Mouse (Mus musculus): ENCODE results near the gene Pvr. TPM values are rescaled to one million over a fixed set of nuclear protein-coding genes. Genes with fewer than 3 reads are reported as not detected.
"Not testable (repeated sequence)": the region's sequence is repeated elsewhere in the genome, so short reads cannot be mapped to it uniquely, and the experiment has no call there.

The Pvr gene
- total RNA-seq, 2 experiments from 2014 or later: 4.6 to 7.7 TPM

GRCm38 (mm10) chr7:19935961-19936360 lies 15.0 kb upstream of the Pvr start:
- intact Hi-C loops (cut with DNase I): no loop called here
- no peak for DNase-seq

GRCm38 (mm10) chr7:19935171-19935751 lies 14.3 kb upstream of the Pvr start:
- DNase-seq: no peak
- intact Hi-C loops (cut with DNase I): no loop called here

DNA sequence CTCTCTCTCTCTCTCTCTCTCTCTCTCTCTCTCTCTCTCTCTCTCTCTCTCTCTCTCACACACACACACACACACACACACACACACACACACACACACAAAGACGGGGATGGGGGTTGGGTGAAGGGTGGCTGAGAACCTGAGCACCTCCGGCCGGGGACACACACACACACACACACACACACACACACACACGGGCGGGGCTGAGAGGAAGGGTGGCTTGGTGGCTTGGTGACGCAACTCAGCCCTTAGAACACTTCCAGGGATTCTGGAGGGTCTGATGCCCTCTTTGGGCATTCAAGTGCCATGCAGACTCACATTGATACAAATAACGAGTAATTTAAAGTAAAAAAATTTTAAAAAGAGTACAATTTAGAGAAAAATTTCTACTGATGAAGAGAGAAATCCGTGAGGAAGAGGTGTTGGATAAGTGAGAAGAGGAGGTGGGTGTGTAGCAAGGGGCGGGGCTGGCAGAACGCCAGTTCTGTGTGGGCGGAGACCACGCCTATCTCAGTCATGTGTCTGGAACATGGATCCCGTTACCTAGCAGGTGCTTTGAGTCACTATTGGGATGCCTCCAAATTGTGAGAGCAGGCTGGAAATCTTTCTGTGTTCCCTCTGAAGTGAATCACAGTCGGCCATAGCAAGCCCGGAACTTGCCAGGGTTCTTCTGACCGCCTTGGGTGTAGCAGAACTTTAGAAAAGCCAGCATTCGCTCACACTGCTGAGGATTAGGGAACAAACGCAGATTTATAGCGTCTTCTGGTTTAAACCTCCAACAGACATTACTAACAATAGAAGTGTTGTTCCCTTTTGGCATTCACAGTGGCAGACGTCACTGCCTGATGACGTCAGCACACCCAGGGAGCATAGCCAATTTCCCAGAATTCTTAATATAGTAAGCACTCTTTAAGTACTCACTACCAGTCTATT lies 12.2 kb upstream of the Pvr start:
- DNase-seq: peak; percentile 49 to 55
- intact Hi-C loops (cut with DNase I): no loop called here

- DNase-seq: no peak
- intact Hi-C loops (cut with DNase I): no loop called here
Observed at GRCm38 (mm10) chr7:19932133-19932876, 11.3 kb upstream of the Pvr start.

DNA sequence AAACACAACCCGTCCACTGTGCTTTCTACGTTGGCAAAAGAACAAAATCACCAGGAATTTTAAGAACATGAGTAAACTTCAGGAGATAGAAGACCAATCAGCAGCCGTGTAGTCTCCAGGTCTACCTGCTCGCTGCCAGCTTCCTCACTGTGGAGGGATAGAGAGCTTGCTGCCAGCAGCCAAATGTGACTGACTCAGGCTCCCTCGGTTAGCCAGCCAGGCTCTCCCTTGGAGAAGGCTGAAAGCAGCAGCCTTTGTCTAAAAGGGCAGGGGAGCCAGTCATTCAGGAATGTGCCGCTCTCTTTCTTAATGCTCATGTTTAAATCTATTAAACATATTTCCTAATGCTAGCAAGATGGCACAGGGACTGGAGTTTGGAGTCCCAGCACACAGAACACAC lies 9.5 kb upstream of the Pvr start:
- DNase-seq; intact Hi-C loops (cut with DNase I): not testable (repeated sequence)

DNA sequence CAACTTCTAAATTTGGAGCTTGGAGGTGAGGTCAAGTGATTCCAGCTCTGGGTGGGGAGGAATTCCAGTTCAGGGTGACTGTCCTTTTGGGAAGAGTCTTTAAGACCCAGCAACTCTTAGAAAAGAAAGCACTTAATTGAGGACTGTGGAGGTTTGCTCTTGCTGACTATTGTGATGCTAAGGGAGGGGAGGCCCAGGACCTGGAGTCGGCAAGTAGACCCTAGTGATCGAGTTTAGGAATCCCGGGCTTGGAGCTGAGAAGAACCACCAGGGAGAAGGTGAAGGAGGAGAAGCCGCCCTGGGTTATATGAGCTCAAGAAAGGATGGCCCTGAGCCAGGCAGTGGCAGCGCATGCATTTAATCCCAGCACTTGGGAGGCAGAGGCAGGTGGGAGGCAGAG lies 7.5 kb upstream of the Pvr start:
- intact Hi-C loops (cut with DNase I): no loop called here
- DNase-seq: no peak

DNA sequence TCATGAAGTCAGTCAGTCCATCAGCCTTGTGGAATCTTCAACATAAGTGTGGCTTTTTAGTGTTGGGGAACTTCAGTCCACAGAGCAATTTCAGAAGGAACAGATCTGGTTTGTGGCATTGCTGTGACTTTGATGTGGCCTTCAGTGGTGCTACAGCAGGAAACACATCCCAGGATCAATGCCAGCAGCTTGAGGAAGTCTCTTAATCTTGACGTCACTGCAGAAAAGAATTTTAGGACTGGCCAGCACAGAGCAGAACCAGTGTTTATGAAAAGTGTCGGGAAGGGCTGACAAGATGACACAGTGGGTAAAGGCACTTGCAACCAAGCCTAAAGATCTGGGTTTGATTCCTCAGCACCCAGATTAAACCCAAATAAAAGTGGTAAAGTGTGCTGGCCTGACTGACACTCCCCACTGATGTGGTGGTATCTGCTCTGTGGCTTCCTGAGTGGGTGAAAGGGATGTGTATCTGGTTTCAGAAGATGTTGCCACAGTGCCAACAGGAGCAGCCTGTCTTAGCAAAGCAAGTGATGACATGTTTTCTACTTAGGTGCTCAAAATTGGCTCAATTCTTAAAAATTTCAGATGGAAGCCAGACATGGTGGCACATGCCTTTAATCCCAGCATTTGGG lies 6.0 kb upstream of the Pvr start:
- no peak for DNase-seq
- intact Hi-C loops (cut with DNase I): no loop called here

DNA sequence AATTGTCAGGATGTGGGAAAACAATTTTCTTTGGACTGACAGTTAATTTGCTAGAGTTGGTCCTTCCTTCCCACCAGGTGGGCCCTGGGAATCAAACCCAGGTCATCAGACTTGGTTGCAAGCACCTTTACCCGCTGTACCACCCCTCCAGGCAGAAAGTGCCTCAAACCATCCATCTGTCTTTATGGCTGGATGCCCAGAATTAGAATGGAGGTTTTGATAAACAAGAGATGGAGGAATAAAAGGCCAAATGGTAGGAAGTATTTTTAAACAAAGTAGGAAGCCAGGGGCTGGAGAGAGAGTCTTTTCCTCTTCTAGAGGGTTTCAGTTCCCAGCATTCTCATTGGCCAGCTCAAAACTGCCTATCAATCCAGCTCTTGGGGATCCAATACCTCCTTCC lies 4.4 kb upstream of the Pvr start:
- DNase-seq: no peak
- intact Hi-C loops (cut with DNase I): no loop called here

DNA sequence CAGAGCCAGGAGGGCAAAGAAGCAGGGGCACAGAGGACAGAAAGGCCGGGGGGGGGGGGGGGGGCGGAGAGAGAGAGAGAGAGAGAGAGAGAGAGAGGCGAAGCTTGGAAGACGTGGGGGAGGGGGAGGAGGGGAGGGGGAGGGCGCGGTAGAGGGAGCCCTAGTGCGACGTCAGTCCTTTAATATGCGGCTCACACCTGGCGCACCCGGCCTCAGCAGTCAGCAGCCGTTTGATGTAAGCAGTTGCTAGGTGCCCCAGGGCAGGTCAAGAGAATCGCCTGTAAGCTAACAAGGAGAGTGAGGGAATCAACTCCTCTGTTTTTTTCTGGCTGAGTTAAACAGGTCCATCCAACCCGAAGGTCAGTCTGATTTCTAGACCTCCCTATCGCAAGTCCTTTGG lies 2.8 kb upstream of the Pvr start:
- intact Hi-C loops (cut with DNase I): no loop called here
- DNase-seq: no peak

GRCm38 (mm10) chr7:19923354-19923753 lies 2.4 kb upstream of the Pvr start:
- intact Hi-C loops (cut with DNase I): no loop called here
- no peak for DNase-seq

DNA sequence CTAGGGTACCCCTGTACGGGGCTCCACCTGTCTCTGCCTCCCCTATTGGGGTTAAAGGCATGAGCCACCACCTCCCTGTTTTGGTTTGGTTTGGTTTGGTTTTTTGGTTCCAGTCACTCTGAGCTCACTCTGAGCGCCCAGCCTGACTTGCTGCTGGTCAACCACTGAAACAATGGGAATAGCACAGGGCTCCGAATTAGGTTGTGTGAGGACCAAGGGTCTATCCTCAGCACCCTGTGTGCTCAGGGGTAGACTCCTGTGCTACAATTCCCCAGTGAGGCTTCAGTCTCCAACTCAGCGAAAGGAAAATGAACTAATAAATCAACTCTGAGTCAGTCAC lies 824 bp downstream of the Pvr start:
- no peak for DNase-seq
- intact Hi-C loops (cut with DNase I): no loop called here

GRCm38 (mm10) chr7:19914558-19914957 lies 6.4 kb downstream of the Pvr start:
- intact Hi-C loops (cut with DNase I): no loop called here
- DNase-seq: no peak

DNA sequence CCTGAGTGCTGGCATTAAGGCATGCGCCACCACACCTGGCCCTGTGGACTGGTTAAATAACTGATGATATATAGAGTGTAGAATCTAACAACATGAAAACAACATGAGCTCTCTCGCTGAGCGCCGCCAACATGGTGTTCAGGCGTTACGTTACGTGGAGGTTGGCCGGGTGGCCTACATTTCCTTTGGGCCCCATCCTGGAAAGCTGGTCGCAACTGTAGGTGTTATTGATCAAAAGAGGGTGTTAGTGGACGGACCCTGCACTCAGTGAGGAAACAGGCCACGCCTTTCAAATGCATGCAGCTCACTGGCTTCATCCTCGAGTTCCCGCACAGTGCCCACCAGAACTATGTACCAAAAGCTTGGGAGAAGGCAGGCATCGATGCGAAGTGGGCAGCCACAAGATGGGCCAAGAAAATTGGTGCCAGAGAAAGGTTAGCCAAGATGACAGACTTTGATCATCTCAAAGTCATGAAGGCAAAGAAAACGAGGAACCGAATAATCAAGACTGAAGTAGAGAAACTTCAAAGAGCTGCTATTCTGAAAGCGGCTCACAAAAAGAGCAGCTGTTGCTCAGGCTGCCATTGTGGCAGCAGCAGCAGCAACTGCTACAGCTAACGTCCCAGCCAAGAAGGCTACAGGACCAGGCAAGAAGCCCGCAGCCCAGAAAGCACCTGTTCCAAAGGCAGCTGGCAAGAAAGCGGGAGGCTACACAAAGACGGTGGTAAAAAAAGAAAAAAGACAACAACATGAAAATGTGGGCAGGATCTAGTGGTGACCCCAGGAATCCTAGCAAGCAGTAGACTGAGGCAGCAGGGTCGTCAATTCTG lies 9.1 kb downstream of the Pvr start:
- intact Hi-C loops (cut with DNase I): no loop called here
- DNase-seq: no peak

DNA sequence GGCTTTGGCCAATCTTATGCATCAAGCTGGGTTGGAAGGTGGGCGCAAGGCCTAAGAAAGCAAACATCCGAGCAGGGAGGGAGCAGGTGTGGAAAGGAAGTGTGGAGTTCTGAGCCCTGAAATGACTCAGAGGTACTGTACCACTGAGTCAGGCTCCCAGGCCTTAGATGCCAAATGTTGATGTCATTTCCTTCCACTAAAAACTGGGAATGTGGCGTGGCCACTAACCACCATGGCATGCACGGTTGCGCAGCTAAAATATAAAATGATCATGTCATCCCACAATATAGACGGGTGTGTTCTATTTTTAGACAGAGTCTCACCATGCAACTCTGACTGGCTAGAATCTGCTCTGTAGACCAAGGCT lies 9.7 kb downstream of the Pvr start:
- intact Hi-C loops (cut with DNase I): no loop called here
- no peak for DNase-seq

GRCm38 (mm10) chr7:19910421-19911291 lies 10.3 kb downstream of the Pvr start:
- peak; percentile 73 to 78 for DNase-seq
- intact Hi-C loops (cut with DNase I): loop anchor here (1.0 kb wide), 1 partner anchor 46 kb away; no protein-coding TSS in a partner anchor

DNA sequence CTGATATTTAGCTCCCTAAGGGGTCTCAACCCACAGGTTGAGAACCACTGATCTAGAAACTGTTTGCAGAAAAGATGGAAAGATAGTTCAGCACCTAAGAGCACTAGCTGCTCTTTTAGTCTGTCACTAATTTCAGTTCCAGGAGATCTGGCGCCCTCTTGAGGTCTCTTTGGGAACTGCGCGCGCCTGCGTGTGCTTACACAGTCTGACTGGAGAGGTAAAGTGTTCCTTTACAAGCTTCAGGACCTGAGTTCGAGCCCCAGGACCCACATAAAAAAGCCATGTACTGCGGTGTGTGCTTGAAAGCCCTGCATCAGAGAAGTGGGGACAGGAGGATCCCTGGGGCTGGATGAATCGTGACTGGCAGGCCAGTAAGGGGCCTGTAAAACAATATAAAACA lies 31.1 kb downstream of the Pvr start:
- intact Hi-C loops (cut with DNase I): no loop called here
- DNase-seq: peak in 1 of 2 experiments; percentile 27

GRCm38 (mm10) chr7:19887849-19888248 lies 33.1 kb downstream of the Pvr start, which contains the start of gene Ceacam19:
Gene Ceacam19 (minus strand): TSS chr7:19887965.
- no peak for DNase-seq
- intact Hi-C loops (cut with DNase I): no loop called here

GRCm38 (mm10) chr7:19880754-19881153 lies 40.2 kb downstream of the Pvr start:
- intact Hi-C loops (cut with DNase I): no loop called here

More at GRCm38 (mm10) chr7:19880754-19881153, 40.2 kb downstream of the Pvr start:
- no peak for DNase-seq
